Mouse (Mus musculus) granulocyte monocyte progenitor cell, adult 5-6 weeks (primary cell): ENCODE measurements around the gene Egfl6. TPM values are rescaled to one million over a fixed set of nuclear protein-coding genes. Genes with fewer than 3 reads are reported as not detected.
"Not testable (repeated sequence)": the region's sequence is repeated elsewhere in the genome, so short reads cannot be mapped to it uniquely, and the experiment has no call there.

Source experiments
- ATAC-seq: replicated peaks from 2 replicates; pipeline ENCODE4 v1.8.0; 2016; ENCODE audit warnings: mild to moderate bottlenecking, moderate TSS enrichment, inconsistent platforms; ENCODE audit not compliant: poor library complexity, severe bottlenecking
- total RNA-seq, 2 experiments: library from RNA; stranded (forward) in 1 of 2; stranded (reverse) in 1 of 2; fragments of 200-712, 200-1000 nt in 1 of 2; fragments of >200 nt in 1 of 2; fragmentation: Nextera tagmentation in 1 of 2; gene quantifications; 2 replicates each; pipeline ENCODE4 v1.2.3; 2014 to 2017

The Egfl6 gene
- total RNA-seq, 2 experiments from 2014 or later, result 0.73 TPM; not detected in 1

DNA sequence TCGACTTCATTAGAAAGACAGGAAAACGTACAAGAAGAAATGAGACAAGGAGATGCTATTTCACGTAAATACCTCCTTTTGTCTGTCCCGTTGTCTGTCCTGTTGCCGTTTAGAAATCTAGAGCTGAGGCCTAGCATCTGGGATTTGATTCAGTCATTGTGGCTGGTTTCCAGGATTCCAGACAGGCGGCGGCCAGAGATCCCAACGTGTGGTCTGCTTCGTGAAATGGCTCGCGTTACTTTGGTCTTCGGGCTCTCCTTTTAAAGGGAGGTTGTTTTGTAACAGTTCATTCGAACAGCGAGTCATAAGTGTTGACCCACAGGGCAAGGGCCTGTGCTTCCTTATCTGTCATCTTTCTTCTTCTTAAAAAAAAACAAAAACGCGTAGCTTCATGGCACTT lies 67.2 kb downstream of the Egfl6 start, which contains the start of gene Tceanc:
TSS of gene Tceanc (minus strand) at position 223 of the 400 bp plus-strand sequence.
- no peak for ATAC-seq

DNA sequence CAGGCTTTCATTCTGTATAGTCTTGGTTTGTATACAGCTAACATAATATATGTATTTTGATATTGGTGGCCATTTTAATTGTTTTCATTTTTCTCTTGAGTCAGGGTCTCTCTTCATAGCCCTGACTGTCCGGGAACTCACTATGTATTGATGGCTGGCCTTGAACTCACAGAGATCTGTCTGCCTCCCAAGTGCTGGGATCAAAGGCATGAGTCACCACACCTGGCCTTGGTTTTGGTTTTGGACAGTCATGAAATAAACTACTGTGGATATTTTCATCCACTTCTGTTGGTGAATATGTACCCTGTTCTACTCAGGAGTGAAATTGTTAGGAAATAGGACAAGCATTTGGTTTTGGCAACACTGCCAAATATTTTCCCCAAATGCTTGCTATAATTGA lies 68.9 kb downstream of the Egfl6 start:
- no peak for ATAC-seq

DNA sequence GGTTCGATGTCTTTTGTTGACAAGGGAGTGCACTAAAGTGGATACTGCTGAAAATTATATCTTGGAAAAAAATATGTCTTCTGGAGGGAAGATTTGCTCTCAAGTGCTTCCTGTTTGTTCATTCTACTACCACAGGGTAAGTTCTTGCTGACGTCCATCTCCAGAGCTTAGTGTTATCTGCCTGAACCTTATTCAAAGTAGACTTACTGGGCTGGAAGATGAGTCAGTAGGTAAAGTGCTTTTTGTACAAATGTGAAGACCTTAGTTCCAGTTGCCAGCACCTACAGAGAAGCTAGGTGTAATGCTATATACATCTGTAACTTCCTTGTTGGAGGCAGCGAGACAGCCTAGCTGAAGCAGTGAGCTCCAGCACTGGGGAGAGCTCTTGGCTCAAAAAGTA lies 69.6 kb downstream of the Egfl6 start:
- ATAC-seq, result no peak

DNA sequence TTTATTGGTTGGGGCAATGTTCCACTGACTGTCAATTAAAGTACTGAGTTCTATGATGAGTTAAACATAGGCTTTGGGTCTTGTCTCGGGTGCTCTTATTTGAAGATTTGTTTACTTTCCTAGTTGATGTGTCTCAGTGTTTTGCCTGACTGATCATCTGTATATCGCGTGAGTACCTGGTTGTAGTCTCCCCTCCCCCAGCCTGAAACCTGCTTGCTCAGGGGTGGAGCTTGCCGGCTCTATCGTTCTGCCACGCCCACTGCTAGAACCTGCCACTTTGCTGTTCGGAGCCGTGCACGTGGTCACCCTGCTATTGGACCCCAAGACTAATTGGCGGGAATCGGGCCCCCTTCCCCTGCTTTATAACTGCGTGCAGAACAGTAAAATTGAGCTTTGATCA lies 71.5 kb downstream of the Egfl6 start:
- not testable (repeated sequence) for ATAC-seq

DNA sequence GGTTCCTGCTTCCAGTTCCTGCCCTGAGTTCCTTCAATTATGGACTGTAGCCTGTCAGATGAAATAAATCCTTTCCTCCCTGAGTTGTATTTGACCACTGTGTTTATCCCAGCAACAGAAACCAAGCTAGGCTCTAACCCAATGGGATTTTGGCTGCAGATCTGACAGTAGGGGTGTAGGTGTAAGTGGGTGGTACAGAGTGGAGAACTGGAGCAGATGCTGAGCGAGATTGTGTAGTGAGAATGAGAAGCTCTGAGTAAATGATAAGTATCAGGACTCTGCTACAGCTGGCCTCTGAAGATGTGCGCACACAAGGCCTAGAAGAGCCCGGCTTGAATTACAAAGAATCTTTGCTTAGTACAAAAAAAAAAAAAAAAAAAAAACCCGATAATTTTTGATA lies 73.4 kb downstream of the Egfl6 start:
- no peak for ATAC-seq

DNA sequence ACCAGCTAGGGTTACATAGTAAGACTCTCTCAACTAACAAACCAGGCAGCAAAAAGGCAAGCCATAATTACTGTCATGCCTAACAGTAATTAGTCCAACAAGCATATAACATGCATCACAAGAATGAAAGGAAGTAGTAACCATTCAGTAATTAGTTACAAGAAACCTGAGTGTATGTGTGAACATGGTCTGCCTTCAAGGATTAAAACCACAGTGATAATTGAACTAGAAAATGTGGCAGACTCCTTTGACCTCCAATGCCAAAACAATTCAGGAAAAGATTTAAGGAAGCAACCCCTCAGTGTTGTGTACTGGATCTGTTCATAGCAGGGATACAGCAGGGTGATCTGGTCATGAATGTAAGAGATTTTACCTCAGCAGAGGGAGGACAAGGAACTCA lies 74.4 kb downstream of the Egfl6 start:
- ATAC-seq, result no peak

DNA sequence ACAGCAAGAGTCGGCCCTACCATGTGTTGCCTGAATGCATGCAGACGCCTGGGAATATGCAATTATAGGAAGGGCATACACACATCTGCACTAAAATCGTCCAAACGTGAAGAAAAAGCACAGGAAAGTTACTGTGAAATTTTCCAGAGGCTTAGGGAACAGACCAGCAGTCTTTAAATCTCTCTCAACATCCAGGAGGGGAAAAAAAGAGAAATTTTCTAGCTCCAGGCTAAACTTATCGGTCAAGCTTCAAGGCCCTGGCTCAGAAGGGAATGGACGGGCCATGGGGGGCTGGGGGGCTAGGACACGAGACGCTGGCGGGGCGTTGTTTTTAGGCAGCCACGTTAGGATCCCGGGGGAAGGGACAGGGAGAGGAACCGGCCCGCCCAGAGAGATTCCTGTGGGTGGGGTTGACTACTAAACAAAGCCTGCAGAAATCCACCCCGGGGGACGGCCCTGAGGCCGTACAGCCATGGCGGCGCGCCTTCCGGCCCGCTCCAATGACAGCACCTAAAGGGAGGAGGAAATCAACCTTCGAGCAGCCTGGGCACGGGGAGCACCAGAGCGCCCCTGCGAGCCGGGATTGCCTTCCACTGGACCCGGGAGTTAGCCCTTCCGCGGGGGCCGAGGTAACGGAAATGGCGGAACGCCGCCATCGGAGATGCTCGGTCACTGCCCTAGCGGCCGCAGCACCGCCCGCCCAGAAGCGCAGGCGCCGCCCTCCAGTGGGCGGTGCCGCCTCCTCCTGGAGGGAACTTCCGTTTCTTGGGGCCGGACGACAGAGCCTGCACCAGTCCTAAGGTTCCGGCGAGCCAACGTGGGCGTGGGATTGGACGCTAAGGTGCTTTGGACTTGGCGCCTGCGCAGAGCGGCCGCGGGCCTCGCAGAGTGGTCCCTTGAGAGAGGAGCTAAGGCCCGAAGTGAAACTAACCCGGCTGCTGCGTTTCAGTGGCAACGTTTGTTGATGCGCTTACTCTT lies 75.5 kb downstream of the Egfl6 start:
- ATAC-seq, result peak; percentile 95

DNA sequence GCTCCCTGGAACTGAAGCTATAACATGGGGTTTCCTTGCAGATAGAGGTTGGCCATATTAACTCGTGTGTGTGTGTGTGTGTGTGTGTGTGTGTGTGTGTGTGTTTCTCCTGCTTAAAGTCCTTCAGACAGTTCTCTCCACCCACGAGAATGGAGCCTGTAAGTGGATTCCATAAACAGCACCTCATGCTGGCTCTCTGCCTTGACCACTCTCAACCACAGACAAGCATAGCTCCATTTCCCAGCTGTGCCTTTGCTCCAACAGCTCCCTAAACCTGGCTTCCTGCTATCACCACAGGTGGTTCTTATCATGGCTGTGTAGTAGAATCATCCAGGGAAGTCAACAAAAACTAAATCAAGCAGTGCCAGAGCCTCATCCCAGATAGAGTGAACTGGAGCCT lies 81.1 kb downstream of the Egfl6 start:
- ATAC-seq, result no peak

DNA sequence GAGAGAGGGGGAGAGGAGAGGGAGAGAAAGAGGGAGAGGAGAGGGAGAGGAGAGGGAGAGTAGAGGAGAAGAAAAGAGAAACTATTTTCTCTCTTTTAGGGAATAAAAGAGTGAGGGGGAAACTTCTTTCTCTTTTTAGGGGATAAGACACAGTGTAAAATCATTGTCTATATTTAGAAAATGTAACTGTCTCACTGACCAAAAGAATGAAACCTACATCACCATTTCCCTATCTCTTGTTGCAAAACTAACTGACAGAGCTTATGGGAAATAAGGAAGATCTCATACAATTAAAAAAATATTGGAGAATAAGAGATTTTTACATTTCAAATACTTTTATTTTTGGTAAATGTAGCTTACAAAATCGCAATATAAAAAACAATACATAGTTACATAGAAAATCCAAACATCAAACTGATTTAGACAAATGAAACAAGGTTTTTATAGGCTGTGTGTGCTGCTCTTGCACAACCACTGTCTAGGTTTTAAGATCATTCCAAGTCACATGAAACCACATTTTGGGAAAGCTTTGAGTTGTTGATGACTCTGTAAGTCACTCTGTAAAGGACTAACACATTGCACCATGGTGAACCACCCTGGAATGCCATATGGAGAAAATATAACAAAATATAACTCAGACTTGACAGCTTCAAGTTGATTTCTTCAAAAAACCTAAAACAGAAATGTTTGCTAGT lies 85.9 kb downstream of the Egfl6 start:
- ATAC-seq, result peak; percentile 69

DNA sequence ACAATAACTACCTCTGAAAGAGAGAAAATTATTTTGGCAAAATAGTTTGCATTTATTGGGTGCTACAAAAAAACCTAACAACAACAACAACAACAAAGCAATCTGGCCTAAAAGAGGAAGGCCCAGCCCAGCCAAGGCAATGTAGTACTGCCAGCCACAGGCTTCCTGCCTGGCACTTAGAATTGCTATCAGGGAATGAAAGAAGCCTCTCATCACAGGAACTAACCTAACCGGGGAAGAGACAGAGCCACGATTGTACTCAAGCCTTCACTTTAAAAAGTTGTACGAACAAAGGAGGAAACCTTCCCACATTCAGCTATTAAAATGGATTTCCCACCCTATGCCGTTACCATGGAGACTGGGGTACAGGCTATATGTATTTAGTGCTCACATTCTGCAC lies 87.7 kb downstream of the Egfl6 start:
- peak; percentile 54 for ATAC-seq

DNA sequence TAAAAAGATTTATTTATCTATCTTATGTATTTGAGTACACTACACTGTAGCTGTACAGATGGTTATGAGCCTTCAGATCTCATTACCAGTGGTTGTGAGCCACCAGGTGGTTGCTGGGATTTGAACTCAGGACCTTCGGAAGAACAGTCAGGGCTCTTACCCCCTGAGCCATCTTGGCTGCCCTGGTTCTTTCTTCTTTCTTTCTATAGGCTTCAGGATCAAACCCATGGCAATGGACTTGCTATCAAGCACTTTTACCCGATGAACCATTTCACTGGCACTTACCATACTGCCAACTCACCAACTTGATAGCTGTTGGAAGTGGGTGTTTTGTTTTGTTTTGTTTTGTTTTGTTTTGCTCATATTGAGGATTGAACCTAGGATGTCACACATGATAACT lies 90.5 kb downstream of the Egfl6 start:
- ATAC-seq, result no peak

DNA sequence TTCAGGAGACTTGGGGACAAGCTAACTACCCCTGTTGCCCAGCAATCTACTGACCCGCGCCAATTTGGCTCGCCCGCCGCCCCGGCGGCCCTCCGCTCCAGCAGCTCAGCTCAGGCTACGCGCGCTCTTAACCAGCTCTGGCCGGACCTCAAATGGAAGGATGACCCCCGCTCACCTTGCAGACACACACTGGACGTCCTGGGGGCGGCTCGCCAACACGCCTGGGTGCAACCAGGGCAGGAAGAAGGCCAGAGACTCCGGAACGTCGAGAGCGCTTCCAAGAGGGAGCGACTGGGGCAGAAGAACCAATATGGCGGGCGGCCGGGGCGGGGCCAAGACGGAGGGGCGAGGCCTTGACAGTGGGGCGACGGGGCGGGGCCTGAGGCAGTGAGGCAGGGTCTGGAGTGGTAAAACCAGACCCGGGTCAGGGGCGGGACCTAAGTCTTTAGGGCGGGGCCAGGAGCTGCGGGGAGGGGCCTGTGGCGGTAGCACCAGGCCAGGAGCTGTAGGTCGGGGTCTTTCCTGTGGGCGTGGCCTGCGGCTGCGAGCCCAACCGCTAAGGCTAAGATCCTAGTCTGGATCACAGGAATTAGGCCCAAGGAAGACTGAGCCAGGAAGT lies 106.0 kb downstream of the Egfl6 start, which contains the start of gene Rab9:
TSS of gene Rab9 (minus strand) at position 503 of the 619 bp plus-strand sequence.
- peak; percentile 95 for ATAC-seq

DNA sequence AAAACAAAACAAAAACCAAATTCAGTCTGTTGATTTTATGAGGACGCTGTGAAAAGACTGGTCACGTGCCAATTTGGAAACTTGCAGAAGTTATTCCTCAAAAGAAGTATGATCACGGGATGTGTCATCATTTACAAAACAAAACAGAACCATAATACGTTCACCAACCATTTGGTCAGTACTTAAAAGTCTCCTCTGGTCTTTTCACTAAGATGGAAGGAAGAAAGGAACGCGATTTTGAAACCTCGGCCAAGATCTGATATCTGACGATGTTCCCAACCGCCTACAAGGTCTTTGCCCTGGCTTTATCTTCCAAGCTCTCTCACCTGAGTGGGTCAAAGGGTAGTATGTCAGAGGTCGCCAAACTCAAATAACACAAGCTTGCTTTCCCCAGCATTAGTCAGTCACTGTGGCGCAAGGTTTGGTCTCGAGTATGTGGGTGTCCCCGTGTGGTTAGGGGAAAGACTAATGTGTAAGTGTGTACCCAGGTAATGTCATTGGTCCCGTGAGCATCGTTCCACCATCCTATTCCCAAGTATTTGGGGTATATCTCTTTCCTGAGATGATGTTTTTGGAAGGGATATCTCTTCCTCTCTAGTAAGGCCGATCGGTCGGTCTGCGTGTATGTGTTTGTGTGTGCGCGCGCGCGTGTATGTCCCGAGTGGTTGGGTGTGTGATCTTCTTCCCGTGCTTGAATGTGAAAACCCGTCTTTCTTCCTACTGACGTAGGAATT lies 106.7 kb downstream of the Egfl6 start:
- ATAC-seq, result peak; percentile 39

DNA sequence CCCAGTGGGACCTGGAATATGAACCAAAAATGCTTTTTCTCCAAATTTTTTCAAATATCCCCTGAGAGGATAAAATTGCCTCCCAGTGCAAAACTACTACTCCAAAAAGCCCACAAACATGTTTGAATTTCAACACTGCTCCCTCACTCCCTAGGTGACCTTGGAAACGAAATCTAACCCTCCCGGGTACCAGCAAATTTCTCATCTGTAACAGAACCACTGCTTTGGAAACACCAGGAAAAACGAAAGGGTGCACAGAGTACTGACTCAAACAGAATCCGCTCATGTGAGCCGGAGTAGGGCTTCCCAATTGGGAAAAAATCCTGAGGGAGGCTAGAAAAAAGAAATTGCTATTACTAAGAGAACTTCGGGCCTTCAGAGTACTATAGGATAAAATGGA lies 108.1 kb downstream of the Egfl6 start:
- ATAC-seq, result no peak

Other genes with a start within 250 kb of the Egfl6 start
- 11.2 and 18.5 TPM in 2 replicates for gene Trappc2, start 145.1 kb downstream of the Egfl6 start, total RNA-seq (2014; fragmentation: Nextera tagmentation)
- gene Trappc2, start 145.1 kb downstream of the Egfl6 start, total RNA-seq (2017), result 13.6 and 17.1 TPM in 2 replicates
- gene Ofd1, start 145.0 kb downstream of the Egfl6 start, total RNA-seq (2014; fragmentation: Nextera tagmentation), result 7.2 and 9.0 TPM in 2 replicates
- 11.3 and 15.6 TPM in 2 replicates for gene Ofd1, start 145.0 kb downstream of the Egfl6 start, total RNA-seq (2017)
- 52.9 and 53.9 TPM in 2 replicates for gene Rab9, start 105.9 kb downstream of the Egfl6 start, total RNA-seq (2014; fragmentation: Nextera tagmentation)
- 93.5 and 100 TPM in 2 replicates for gene Rab9, start 105.9 kb downstream of the Egfl6 start, total RNA-seq (2017)
- 5.6 and 5.8 TPM in 2 replicates for gene Tceanc, start 67.2 kb downstream of the Egfl6 start, total RNA-seq (2014; fragmentation: Nextera tagmentation)
- 4.0 and 8.0 TPM in 2 replicates for gene Tceanc, start 67.2 kb downstream of the Egfl6 start, total RNA-seq (2017)